Mouse (Mus musculus): Measurements from ENCODE around the gene Ugt1a2.
"Not testable (repeated sequence)": the region's sequence is repeated elsewhere in the genome, so short reads cannot be mapped to it uniquely, and the experiment has no call there.

Gene Ugt1a2

GRCm38 (mm10) chr1:88218591-88218990 lies 18.2 kb downstream of the Ugt1a2 start:
- DNase-seq = no peak

- no peak for DNase-seq
Measured at GRCm38 (mm10) chr1:88219054-88219453, 18.7 kb downstream of the Ugt1a2 start.

DNA sequence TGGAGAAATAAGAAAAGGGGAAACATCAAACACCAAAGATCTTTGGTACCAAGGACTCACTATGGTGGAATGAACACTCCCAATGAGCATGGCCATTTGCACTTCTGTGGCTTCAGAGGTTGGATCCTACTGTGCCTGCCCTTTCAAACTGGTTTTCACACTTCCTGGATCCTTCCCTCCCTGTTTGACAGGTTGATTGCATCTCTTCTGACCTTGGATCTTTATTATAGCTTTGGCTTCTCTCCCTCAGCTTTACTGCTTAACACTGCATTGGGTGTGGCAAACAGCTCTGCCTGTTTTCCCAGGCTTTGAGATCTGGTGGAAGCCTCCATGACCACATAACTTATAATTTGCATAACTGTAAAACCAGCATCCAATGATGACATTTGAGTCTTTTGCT lies 19.9 kb downstream of the Ugt1a2 start:
- no peak for DNase-seq

GRCm38 (mm10) chr1:88222216-88222615 lies 21.8 kb downstream of the Ugt1a2 start:
- no peak for DNase-seq

DNA sequence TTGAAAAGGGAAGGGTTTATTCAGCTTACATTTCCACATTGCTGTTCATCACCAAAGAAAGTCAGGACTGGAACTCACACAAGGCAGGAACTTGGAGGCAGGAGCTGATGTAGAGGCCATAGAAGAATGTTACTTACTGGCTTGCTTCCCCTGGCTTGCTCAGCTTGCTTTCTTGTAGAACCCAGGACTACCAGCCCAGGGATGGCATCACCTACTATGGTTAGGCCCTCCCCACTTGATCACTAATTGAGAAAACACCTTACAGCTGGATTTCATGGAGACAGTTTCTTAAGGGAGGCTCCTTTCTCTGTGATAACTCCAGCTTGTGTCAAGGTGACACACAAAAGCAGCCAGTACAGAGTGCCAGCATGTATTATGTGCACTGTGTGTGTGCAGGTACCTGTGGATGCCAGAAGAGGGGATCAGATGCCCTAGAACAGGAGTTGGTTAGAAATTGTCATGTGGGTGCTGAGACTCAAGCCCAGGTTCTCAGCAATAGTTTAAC lies 22.7 kb downstream of the Ugt1a2 start:
- DNase-seq = not testable (repeated sequence)

DNA sequence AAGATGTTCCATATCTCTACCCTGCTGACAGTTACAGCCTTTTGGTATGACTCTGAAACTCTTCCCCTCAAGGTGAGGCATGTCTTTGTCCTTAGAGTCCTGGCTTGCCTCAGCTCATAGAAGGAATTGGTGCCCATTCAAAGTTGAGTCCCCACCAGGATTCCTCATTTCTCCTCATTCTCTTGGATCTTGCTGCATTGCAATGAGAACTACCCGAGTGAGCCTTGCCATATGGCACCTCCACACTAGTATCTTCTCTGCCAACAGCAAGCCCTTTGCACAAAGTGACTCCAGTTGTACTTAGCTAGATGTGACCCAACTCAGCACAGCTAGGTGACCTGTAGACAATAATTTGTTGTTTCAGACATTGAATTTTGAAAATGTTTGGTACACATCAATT lies 23.2 kb downstream of the Ugt1a2 start:
- no peak for DNase-seq

DNA sequence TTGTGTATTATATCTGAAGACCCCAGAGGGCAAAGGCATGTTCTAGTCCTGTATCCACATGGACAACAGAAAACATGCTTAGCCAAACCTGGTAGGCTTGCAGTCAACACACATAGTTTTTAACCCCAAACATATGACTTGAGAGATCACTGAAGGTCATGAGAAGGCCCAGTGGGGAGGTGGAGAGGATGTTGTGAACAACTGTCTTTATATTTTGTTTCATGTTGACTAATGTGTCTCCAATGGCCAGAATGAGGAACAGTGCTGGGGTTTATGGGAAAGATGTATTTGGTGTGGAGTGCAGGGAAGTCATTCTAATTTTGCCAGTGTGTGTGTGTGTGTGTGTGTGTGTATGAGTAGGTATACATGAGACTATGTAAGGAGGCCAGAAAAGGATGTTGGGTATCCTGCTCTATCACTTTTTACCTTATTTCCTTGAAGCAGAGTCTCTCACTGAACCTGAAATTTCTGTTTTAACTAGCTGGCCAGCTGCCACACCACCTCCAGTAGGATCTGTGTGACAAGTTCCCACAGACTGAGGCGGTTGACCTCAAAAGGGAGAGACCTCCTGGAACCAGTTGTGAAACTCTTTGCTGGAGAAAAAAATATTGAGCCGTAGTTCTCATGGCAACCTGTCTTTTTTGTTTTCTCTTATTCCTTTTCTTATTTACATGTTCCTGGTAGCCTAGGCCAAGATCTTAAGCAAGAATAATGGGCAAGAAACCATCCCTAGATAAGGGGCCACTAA lies 23.8 kb downstream of the Ugt1a2 start:
- DNase-seq = no peak

DNA sequence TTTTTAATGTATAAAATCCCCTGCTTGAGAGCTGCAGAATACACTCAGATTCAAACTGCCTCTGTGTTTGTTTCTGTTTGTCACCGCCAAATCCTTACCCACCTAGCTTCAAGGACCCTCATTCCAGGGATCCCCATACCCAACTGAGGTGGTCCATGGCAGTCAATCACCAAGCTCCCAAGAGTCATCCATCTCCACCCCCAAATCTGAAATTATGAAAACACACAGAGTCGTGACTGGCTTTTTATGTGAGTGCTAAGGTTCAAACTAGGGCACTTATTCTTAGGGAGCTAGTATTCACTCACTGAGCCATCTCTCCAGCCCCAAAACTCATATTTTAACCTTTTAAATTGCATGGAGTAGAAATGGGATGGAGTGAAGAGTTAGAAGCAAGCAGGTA lies 24.9 kb downstream of the Ugt1a2 start:
- DNase-seq = not testable (repeated sequence)

DNA sequence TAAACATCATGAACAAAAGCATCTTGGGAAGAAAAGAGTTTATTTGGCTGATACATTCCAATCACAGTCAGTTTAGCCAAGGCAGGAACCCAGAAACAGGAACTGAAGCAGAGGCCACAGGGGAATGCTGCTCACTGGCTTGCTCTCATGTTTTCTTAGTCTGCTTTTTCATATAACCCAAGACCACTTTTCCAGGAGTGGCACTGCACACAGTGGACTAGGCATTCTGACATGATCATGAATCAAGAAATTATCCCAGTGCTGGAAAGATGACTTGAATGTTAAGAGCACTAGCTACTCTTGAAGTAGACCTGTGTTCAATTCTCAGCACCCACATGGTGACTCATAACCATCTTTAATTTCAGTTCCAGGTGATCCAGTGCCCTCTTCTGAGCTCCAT lies 25.3 kb downstream of the Ugt1a2 start:
- no peak for DNase-seq

DNA sequence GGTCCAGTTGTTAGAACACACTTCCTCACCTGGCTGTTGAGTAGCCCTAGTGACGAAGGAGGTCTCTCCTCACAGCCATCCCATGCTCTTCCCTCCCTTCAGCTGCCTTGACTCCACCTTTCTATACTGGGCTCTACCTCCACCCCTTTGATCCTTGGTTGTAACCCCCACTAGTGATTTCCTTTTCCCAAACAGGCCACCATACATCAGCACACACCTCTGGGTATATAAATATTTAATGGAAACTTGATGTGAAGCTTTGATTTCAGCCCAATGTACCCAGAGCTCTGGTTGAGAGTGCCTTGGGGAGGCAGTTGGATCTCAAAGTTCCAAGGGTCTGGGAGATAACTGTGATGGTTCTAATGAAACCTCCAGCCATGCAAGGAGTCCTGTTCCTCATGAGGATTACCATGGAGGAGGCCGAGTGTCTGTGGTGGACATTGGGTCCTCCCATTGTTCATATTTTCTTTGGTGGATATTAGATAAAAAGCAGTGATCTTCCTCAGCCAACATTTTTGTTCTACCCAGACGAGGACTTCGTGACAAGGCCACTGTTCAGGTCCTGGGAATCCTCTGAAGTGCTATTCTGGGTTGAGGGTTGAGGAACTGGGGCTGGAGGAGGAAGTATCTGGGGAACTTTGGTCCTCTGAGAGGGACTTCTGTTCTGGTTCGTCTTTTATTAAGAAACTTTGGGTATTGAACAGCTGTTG lies 26.4 kb downstream of the Ugt1a2 start, which contains the start of gene Mroh2a:
Gene Mroh2a, plus strand, starts transcription at position 317 of the 710 bp plus-strand sequence.
- DNase-seq = no peak

GRCm38 (mm10) chr1:88227482-88227881 lies 27.1 kb downstream of the Ugt1a2 start:
- DNase-seq = no peak

DNA sequence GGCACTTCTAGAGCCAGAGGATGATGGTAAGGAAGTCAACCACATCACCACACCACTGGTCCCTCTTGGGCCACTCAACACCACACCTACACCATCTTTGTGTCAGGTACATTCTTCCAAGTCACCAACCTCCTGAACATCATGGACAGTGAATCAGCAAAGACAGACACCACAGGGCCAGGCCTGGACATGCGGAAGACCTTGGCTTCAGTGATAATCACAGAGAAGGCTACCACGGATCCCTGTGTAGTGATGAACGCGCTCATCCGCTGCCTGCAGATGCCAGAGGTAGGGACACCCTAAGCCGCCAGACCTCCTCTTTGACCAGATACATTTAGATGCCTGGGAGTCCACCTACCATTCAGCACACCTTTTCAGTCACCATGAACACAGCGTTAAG lies 27.7 kb downstream of the Ugt1a2 start:
- no peak for DNase-seq

DNA sequence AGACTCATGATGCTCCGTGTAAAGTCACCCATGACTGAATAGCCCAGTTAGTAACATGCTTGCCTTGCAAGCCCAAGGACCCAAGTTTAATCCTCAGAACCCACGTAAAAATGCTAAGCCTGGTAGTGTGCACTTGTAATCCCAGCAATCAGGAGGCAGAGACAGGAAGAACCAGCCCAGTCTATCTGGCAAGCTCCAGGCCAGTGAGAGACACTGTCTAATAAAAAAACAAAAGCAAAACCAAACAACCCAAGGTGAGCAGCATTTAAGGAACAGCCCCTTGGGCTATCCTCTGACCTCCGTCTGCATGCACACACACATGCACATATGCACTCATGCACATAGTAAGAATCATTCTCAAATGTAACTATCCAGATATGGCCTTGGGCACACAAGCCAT lies 29.2 kb downstream of the Ugt1a2 start:
- no peak for DNase-seq

GRCm38 (mm10) chr1:88229986-88230385 lies 29.6 kb downstream of the Ugt1a2 start:
- peak in 1 of 2 experiments; percentile 9 for DNase-seq

- peak in 1 of 2 experiments; percentile 6 for DNase-seq
Measured at GRCm38 (mm10) chr1:88230421-88230820, 30.0 kb downstream of the Ugt1a2 start.

DNA sequence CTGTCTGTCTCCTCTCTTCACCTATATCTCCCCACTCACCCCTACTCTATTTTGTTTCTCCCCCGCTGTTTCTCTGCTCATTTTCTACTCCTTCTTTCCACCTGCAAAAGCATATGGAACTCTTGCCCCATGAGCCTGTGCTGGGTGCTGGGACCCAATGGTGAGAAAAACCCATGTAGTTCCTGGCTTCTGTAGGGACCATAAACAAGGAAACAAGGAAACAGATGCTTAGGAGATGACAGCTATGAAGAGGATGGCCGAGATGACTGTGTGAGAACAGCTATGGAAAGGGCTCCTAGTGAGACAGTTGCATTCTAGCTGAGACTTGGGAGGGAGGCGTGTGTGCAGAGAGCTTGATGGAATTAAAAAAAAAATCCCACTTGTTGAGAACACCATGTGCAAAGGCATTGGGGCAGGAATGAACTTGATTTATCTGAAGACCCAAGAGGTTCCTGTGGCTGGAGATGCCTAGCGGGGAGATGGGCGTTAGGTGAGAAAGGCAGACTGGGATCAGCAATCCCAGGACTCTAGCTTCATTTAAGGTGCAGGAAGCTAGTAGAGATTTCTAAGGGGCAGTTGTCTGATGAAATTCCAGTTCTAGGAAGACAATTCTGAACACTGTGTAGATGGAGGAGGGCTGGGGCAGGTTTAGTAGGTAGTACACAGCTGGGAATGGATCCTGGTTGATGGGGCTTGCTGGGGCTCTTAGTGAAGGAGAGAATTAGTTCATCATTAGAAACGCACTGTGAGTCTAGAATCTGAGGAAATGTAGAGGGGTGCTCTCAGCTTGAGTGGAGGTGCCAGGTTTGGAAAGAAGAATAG lies 30.8 kb downstream of the Ugt1a2 start:
- peak in 1 of 2 experiments; percentile 4 for DNase-seq

GRCm38 (mm10) chr1:88231803-88232499 lies 31.6 kb downstream of the Ugt1a2 start:
- DNase-seq = no peak

- DNase-seq = no peak
Measured at GRCm38 (mm10) chr1:88232664-88233380, 32.4 kb downstream of the Ugt1a2 start.

DNA sequence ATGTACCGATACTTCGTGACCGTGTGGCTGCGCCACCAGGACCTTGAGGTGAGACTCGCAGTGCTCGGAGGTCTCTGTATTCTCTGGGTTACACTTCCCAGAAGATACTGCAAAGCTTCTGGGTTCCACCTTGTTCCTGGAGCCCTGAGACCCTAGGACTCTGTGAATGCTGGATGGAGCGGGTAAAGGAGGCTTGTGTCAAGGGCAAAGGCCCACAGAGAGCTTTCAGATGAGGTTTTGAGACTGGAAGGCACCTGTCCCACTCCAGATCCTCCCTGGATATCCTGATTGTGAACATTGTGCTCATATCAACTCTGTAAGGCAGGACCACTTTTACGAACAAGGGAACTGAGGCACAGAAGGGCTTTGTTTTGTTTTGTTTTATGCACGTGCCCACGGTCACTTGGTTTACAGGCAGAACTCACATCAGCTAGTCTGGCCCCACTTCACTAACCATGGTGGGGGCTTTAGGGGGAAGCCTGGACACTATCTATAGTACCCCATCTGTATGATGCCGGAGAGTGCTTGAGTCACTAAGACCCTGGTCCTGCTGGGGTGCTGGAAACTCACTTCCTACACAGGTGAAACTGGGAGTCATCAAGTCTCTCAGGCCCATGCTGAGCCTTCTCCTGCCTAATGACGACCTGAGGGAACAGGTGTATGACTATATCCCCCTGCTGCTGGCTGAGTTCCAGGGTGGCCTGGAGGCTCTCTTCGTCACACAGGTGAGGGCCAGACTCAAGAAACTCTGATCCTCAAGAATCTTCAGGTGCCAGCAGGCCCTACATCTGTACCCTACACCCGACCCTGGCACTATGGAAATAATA lies 33.2 kb downstream of the Ugt1a2 start:
- no peak for DNase-seq

DNA sequence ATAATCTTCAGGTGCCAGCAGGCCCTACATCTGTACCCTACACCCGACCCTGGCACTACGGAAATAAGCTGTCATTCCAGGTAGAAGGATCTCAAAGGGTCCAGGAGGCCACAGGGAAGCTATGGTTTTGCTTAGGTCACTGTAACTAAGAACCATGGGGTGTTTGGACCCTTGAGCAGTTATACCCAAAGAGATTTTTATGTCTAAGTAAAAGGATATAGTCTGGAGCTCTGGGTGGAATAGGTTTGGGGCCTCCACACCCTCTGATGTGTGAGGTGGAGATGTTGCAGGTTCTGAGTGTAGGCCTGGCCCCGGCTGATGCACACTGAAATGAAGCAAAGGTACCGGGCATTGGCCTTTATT lies 33.8 kb downstream of the Ugt1a2 start:
- DNase-seq = no peak

GRCm38 (mm10) chr1:88234646-88235045 lies 34.2 kb downstream of the Ugt1a2 start:
- DNase-seq = no peak
